Mouse (Mus musculus) neural tube, embryonic 13.5 days (tissue): Measurements from ENCODE around the gene Adh5. TPM values are rescaled to one million over a fixed set of nuclear protein-coding genes. Genes with fewer than 3 reads are reported as not detected.
"Not testable (repeated sequence)": the region's sequence is repeated elsewhere in the genome, so short reads cannot be mapped to it uniquely, and the experiment has no call there.

Source experiments
- ATAC-seq: fragments of 200-750 bp; cut with Nextera tagmentation; 2 replicates; pipeline ENCODE4 v1.8.0; 2017; ENCODE audit warnings: low read depth, mild to moderate bottlenecking, moderate TSS enrichment, moderate library complexity
- H3K27ac ChIP-seq: fragments of 300-500 bp; sonication (generic); replicated peaks from 2 replicates; pipeline ENCODE4 v1.5.1; 2015; ENCODE audit warnings: moderate library complexity, mild to moderate bottlenecking, inconsistent platforms
- H3K27me3 ChIP-seq: fragments of 300-500 bp; sonication (generic); 2 replicates; pipeline ENCODE4 v1.6.1; 2015; ENCODE audit warnings: mild to moderate bottlenecking, inconsistent platforms
- H3K36me3 ChIP-seq: fragments of 300-500 bp; sonication (generic); 2 replicates; pipeline ENCODE4 v1.6.1; 2015; ENCODE audit warnings: mild to moderate bottlenecking, inconsistent platforms
- H3K4me1 ChIP-seq: fragments of 300-500 bp; sonication (generic); replicated peaks from 2 replicates; pipeline ENCODE4 v1.6.1; 2015; ENCODE audit warnings: inconsistent platforms
- H3K4me2 ChIP-seq: fragments of 300-500 bp; sonication (generic); 2 replicates; pipeline ENCODE4 v1.6.1; 2015; ENCODE audit warnings: inconsistent platforms, mild to moderate bottlenecking, moderate library complexity
- H3K4me3 ChIP-seq: fragments of 300-500 bp; sonication (generic); 2 replicates; pipeline ENCODE4 v1.5.1; 2015; ENCODE audit warnings: mild to moderate bottlenecking, inconsistent platforms
- H3K9ac ChIP-seq: fragments of 300-500 bp; sonication (generic); 2 replicates; pipeline ENCODE4 v1.6.1; 2015; ENCODE audit warnings: moderate library complexity, mild to moderate bottlenecking, inconsistent platforms
- H3K9me3 ChIP-seq: fragments of 300-500 bp; sonication (generic); 2 replicates; pipeline ENCODE4 v1.6.1; 2016; ENCODE audit warnings: inconsistent platforms
- WGBS: fragments of 180-500 bp; shearing (Covaris S2); methylation state at CpG from one replicate; pipeline ENCODE4 v1.1.7; 2015; 5-methylcytosine and 5-hydroxymethylcytosine counted together
- polyA plus RNA-seq: library from polyadenylated mRNA; unstranded; fragments of >200 nt; fragmentation: Nextera tagmentation; extraction: Ambion mirVana; gene quantifications from 2 replicates; pipeline ENCODE4 v1.2.1, GENCODE M21; 2015

The Adh5 gene
- polyA plus RNA-seq, 1 experiment from 2014 or later: 218 TPM

DNA sequence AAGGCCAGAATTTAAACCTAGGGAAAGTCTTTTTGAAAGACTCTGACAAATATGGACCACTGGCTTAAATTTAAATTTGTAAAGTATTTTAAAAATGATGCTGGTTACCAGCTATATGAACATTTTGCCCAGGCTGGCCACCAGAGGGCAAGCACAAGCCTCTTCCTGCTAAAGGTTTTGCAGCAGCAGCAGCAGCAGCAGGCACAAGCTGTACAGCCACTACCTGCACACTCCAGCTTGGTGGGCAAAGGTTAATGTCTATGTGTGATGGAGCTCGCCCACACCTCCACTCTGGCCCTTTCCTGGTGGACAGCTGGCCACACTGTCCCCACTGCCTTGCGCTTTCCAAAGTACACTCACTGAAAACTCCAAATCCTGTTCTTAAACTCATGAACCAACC, 20.2 kb downstream of the Adh5 start:
- no peak overlapping the region for H3K9ac ChIP-seq
- H3K36me3 ChIP-seq: peaks cover 80% of the 10 kb centered on the region
- no peak; the same call in 1 of the 2 replicates for ATAC-seq
- no peaks in the 10 kb centered on the region for H3K27me3 ChIP-seq
- no peaks in the 10 kb centered on the region for H3K4me1 ChIP-seq
- no peaks in the 10 kb centered on the region for H3K9me3 ChIP-seq
- no peak overlapping the region for H3K4me3 ChIP-seq
- no peak overlapping the region for H3K27ac ChIP-seq
- H3K4me2 ChIP-seq: no peak overlapping the region
- 84% methylated on average over 2 of the region's 2 CpGs for WGBS

DNA sequence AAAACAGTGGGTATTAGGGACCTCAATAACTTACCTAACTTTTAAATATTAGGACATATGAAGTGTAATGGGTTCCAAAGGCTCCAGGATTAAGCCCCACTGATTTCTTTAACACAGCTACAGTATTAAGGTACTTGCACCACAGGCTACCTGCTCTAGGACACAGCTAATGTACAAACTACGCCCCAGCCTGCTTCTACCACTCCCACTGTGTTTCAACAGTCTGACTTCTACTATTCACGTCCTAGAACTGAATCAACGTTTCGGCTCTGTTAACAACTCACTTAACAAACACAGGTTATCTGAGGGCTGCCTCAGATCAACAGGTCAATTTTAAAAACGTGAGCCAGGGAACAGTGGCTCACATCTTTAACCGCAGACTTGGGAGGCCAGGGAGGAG, 20.9 kb downstream of the Adh5 start:
- H3K27me3 ChIP-seq: no peaks in the 10 kb centered on the region
- peaks cover 80% of the 10 kb centered on the region for H3K36me3 ChIP-seq
- H3K9ac ChIP-seq: no peak overlapping the region
- no peak overlapping the region for H3K4me2 ChIP-seq
- H3K27ac ChIP-seq: no peak overlapping the region
- no peak for ATAC-seq
- no peaks in the 10 kb centered on the region for H3K9me3 ChIP-seq
- 92% methylated on average over 6 of the region's 6 CpGs for WGBS
- H3K4me3 ChIP-seq: no peak overlapping the region
- no peaks in the 10 kb centered on the region for H3K4me1 ChIP-seq

DNA sequence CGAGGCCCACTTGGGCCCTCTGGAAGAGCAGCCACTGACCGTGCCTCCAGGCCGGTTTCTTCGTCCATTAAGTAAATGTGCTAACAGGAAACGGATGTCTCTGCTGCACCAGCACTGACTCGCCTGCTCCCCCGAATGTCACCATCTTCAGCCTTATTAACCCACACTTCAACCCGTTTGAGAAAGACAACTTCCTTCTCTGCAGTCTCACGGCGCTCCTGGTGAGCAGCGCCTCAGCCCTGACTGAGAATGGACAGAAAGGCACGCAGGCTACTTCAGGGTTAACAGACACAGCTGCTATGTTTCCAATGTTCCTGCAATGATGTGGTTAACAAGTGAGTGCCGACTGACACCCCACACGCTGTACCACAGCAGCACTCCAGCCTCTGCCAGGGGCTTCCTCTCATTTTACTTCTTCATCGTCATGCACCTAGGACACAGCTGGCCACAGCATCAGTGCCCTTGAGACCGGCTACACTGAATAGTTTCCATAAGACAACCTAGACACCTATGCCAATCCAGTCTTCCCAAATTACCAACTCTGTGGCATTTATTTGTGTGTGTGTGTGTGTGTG, 21.8 kb downstream of the Adh5 start:
- Histone ChIP-seq H3K27ac (no peak overlapping the region), H3K9ac (no peak overlapping the region), H3K27me3 (no peaks in the 10 kb centered on the region), H3K4me2 (no peak overlapping the region), H3K9me3 (no peaks in the 10 kb centered on the region), H3K4me1 (no peaks in the 10 kb centered on the region), H3K4me3 (no peak overlapping the region), H3K36me3 (peaks cover 81% of the 10 kb centered on the region)
- WGBS: 89% methylated on average over 16 of the region's 16 CpGs
- no peak for ATAC-seq

DNA sequence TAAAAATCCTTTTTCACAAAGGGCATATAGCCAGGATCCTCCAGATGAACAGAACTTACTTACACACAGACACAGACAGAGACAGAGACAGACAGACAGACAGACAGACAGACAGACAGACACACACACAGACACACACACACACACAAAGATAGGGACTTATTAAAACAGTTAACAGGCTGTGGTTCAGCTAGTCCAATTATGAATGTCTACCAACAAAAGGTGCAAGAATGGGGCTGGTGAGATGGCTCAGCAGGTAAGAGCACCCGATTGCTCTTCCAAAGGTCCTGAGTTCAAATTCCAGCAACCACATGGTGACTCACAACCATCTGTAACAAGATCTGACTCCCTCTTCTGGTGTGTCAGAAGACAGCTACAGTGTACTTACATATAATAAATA, 23.8 kb downstream of the Adh5 start:
- 95% methylated on average over 1 of the region's 1 CpGs for WGBS
- peaks cover 76% of the 10 kb centered on the region for H3K36me3 ChIP-seq

DNA sequence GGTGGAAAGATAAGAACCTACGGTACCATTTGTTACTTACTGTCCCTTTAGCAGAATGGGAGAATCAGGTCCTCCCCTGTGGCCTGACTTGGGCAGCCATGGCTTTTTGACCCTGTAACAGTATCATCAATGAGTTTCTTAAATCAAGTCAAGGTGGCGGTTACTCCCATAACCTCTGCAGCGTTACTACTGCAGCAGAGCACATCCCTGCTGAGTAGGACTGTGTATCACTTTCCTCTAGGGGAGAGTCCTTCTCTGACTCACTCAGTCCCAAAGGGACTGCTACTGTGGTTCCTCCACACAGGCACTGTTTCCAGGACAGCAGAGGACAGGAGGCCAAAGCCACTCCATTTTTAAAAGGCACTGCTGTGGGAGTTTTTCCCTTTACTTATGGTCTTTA, 28.2 kb downstream of the Adh5 start:
- WGBS: 82% methylated on average over 3 of the region's 3 CpGs
- H3K4me1 ChIP-seq: no peaks in the 10 kb centered on the region
- H3K36me3 ChIP-seq: peaks cover 61% of the 10 kb centered on the region
- no peaks in the 10 kb centered on the region for H3K9me3 ChIP-seq
- ATAC-seq: no peak
- no peak overlapping the region for H3K4me3 ChIP-seq
- H3K27me3 ChIP-seq: no peaks in the 10 kb centered on the region
- no peak overlapping the region for H3K9ac ChIP-seq
- H3K4me2 ChIP-seq: no peak overlapping the region
- H3K27ac ChIP-seq: no peak overlapping the region

More for the DNA sequence above, 23.8 kb downstream of the Adh5 start:
- not testable (repeated sequence) for ATAC-seq, H3K4me3 ChIP-seq, H3K27me3 ChIP-seq, H3K27ac ChIP-seq, H3K4me1 ChIP-seq, H3K9ac ChIP-seq, H3K9me3 ChIP-seq, H3K4me2 ChIP-seq

DNA sequence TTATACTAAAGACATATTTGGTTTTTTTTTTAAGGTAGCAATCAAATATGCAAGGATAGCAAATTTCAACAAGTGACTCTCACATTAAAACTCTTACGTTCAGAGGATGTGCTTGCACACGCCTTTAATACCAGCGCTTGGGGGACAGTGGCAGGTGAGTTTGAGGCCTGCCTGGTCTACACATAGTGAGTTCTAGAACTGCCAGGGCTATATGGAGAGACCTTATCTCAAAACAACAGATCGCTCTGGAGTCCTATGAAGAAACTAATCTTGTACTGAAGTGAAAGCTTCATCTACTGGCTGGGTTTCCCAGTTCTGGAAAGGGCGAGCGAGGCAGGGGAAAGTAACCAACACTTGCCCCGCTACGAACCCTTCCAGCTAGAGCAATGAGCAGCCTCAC, 36.6 kb downstream of the Adh5 start:
- no peak for ATAC-seq
- Histone ChIP-seq H3K4me2 (no peak overlapping the region), H3K36me3 (peaks cover 27% of the 10 kb centered on the region), H3K27ac (no peak overlapping the region), H3K9me3 (no peaks in the 10 kb centered on the region), H3K4me3 (no peak overlapping the region), H3K9ac (no peak overlapping the region), H3K4me1 (peaks cover 10% of the 10 kb centered on the region; the same call in 1 of the 2 replicates), H3K27me3 (no peaks in the 10 kb centered on the region)
- WGBS: 98% methylated on average over 8 of the region's 8 CpGs

DNA sequence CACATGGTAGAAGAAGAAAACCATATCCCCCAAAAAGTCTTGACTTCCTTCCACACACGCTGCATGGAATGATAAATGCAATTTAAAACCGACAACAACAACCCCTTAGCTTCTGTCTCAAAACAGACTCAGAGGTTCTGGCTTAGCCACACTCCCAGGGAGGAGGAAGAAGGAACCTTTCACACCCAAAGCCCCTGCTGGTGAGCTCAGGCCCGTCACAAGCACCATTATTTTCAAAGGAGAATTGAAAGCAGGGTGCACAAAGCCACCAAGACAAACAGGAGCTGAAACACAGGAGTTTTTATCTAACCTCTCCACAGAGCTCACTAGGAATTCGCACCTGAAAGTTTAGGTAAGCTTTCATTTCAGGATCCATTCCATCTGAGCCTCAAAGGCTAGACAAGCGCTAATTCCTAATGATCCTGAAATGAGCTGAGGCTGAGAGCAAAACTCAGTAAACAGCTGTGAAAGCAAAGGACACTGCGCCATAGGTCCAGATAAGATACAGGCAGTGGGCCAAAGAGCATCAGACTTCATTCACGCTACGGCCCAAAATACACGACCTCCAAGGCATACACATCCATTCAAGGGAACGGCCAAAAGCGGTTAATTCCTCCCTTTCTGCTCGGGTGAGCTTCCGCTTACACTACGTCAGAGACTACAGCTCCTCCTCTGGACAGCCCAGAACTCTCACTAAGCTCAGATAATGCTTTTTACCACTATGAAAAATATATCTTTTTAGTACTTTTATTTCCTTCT, 38.8 kb downstream of the Adh5 start:
- H3K9ac ChIP-seq: no peak overlapping the region
- no peaks in the 10 kb centered on the region for H3K9me3 ChIP-seq
- peaks cover 14% of the 10 kb centered on the region; the same call in 1 of the 2 replicates for H3K4me1 ChIP-seq
- no peaks in the 10 kb centered on the region for H3K27me3 ChIP-seq
- no peak for ATAC-seq
- H3K4me3 ChIP-seq: no peak overlapping the region
- no peak overlapping the region for H3K4me2 ChIP-seq
- peaks cover 38% of the 10 kb centered on the region for H3K36me3 ChIP-seq
- no peak overlapping the region for H3K27ac ChIP-seq
- 63% methylated on average over 14 of the region's 14 CpGs for WGBS

DNA sequence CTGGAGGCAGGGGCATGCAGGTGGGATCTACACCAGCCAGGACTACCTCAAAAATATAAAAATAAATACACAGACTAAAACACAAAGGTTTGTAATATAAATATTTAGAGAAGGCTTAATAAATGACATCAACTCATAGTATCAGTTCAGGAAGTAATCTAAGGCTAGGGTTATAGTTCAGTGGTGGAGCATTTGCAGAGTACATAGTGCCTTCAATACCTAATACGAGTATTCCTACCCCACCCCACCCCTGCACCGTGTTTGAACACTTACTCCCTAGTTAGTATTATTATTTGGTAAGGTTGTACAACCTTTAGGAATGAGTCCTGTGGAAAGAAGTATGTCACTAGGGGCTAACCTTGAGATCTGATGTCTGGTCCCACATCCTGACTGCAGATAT, 40.3 kb downstream of the Adh5 start:
- Histone ChIP-seq H3K4me1 (peaks cover 21% of the 10 kb centered on the region), H3K4me2 (no peak overlapping the region), H3K9me3 (no peaks in the 10 kb centered on the region), H3K27ac (no peak overlapping the region), H3K9ac (no peak overlapping the region), H3K36me3 (peaks cover 38% of the 10 kb centered on the region), H3K27me3 (no peaks in the 10 kb centered on the region), H3K4me3 (no peak overlapping the region)
- 98% methylated on average over 2 of the region's 2 CpGs for WGBS
- no peak for ATAC-seq

DNA sequence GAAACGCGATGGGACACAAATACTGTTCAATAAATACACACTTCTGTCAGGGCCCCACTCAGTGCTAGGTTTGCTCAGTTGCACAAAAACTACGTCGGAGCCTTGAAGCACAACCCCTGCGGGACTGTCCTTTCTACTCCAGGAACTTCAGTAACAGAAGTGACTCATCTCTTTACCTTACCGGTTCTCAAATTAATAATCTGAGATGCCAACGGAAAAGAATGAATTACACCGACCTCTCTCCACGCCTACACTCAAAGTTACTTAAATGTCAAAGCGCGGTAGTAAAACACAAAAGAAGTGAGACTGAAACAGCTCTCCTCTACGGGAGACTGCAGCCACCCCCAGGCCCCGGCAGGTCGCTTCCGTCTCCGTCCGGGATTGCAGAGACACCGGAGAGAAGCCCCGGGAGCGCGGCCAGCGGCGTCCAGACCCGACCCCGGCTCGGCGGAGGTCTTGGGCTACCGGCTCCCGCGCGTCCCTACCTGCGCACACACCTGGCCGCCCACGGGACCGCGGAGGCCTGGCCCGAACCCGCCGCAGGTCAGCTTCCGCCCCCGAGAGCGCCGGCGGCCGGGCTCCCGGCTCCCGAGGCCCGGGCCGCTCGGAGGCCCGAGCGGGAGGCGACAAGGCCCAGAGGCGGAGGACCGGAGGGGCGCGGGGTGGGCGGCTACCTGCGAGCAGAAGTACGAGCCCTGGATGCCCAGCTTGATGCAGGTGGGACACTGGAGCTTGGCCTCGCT, 45.9 kb downstream of the Adh5 start:
- H3K4me1 ChIP-seq: peaks cover 17% of the 10 kb centered on the region
- no peaks in the 10 kb centered on the region for H3K9me3 ChIP-seq
- peak overlapping the region; percentile 66 for H3K4me2 ChIP-seq
- H3K4me3 ChIP-seq: peak overlapping the region; percentile 64
- peak overlapping the region; percentile 84 for H3K27ac ChIP-seq
- H3K27me3 ChIP-seq: no peaks in the 10 kb centered on the region
- no peak for ATAC-seq
- H3K9ac ChIP-seq: peak overlapping the region; percentile 87
- 1% methylated on average over 56 of the region's 61 CpGs for WGBS
- H3K36me3 ChIP-seq: peaks cover 18% of the 10 kb centered on the region

DNA sequence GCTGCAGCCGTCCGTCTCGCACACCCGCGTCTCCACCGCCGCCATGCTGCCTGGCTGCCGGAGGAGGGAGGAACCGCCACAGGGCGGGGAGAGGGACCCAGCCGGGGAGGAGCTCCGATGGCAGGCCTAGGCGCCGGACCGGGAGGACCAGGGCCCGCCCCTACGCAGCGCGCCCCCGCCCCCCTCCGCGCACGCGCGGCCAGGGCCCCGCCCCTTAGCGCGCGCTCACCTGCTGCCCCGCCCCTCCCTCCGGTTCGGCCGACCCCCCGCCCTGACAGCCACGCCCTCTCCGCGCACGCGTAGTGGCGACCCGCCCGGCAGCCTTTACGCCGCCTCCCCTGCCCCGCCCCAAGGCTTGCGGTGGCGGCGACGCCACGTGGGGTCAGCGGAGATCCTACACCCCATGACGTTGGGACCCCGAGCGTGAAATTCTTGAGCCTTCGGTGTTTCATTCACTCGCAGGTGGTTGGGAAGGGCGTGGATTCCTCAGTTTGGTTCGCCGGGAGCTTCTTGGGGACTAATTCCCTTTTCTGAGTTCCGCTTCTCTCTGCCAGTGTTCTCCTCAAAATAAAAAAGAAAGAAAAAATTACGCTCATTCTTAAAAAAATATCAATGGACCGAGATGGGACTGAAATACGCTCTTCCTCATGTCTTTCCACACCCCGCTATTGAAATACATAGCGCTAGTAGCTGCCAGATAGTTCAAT, 46.6 kb downstream of the Adh5 start, which contains the start of gene Metap1:
TSS of gene Metap1 (minus strand) at position 189 of the 707 bp plus-strand sequence.
- no peaks in the 10 kb centered on the region for H3K27me3 ChIP-seq
- no peaks in the 10 kb centered on the region for H3K9me3 ChIP-seq
- peak within 1 kb of the TSS; percentile 84 for H3K27ac ChIP-seq
- H3K4me3 ChIP-seq: peak within 1 kb of the TSS; percentile 64
- ATAC-seq: peak; percentile 99
- peak within 1 kb of the TSS; percentile 87 for H3K9ac ChIP-seq
- H3K4me1 ChIP-seq: peaks cover 17% of the 10 kb centered on the region
- peak within 1 kb of the TSS; percentile 66 for H3K4me2 ChIP-seq
- under 1% methylated on average over 49 of the region's 65 CpGs for WGBS
- H3K36me3 ChIP-seq: peaks cover 12% of the 10 kb centered on the region

DNA sequence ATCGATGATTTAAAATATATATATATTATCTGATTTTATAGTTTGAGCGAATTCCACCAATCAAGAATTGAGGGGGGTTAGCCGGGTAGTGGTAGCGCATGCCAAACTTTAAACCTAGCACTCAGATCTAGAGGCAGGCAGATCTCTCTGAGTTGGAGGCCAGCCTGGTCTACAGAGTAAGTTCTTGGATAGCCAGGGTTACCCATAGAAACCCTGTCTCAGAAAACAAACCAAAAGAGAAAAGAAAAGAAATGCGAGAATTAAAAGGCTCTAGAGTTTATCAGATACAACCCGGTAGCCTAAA, 47.1 kb downstream of the Adh5 start:
- ATAC-seq: peak; percentile 21; the same call in 1 of the 2 replicates

DNA sequence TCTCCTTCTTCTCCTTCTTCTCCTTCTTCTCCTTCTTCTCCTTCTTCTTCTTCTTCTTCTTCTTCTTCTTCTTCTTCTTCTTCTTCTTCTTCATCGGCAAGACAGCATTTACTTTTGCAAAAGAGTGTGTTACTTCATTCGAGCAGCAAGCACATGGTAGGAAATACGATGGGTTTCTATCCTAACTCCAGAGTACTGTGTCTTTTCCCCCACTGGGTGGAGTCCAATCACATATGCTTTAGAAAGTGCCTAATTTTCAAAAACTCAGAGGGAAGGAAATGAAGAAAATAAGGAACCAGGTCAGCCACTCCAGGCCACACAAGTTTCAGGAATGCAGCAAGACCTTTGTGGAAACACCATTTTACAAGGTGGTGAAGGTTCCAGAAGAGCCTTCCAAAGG, 50.8 kb downstream of the Adh5 start:
- ATAC-seq: no peak

More for the DNA sequence above, 47.1 kb downstream of the Adh5 start:
- Histone ChIP-seq H3K36me3 (peaks cover 7% of the 10 kb centered on the region), H3K9me3 (no peaks in the 10 kb centered on the region), H3K9ac (peak overlapping the region; percentile 70), H3K27me3 (no peaks in the 10 kb centered on the region), H3K4me2 (peak overlapping the region; percentile 66), H3K4me3 (peak overlapping the region; percentile 64), H3K27ac (peak overlapping the region; percentile 29; the same call in 1 of the 2 replicates), H3K4me1 (peaks cover 17% of the 10 kb centered on the region)
- whole genome bisulfite sequencing: 24% methylated on average over 6 of the region's 6 CpGs

More for the DNA sequence above, 50.8 kb downstream of the Adh5 start:
- H3K4me2 ChIP-seq: no peak overlapping the region
- no peaks in the 10 kb centered on the region for H3K9me3 ChIP-seq
- no peaks in the 10 kb centered on the region for H3K36me3 ChIP-seq
- WGBS: 89% methylated on average over 3 of the region's 3 CpGs
- H3K27ac ChIP-seq: no peak overlapping the region
- no peak overlapping the region for H3K4me3 ChIP-seq
- H3K27me3 ChIP-seq: no peaks in the 10 kb centered on the region
- 0 out of 2 replicates have a peak, but pooled peaks cover 3% of the 10 kb centered on the region for H3K4me1 ChIP-seq
- H3K9ac ChIP-seq: no peak overlapping the region
